Mouse (Mus musculus) stomach, postnatal 0 days (tissue): ENCODE measurements around the gene Fli1.

Experiments used
- CTCF ChIP-seq: IDR thresholded peaks from 2 replicates; pipeline ENCODE4 v1.5.1; 2016; ENCODE audit warnings: antibody characterized with exemption, low read depth, mild to moderate bottlenecking, moderate library complexity
- EP300 ChIP-seq: optimal IDR thresholded peaks from 2 replicates; pipeline ENCODE3; 2016; ENCODE audit warnings: antibody characterized with exemption

DNA sequence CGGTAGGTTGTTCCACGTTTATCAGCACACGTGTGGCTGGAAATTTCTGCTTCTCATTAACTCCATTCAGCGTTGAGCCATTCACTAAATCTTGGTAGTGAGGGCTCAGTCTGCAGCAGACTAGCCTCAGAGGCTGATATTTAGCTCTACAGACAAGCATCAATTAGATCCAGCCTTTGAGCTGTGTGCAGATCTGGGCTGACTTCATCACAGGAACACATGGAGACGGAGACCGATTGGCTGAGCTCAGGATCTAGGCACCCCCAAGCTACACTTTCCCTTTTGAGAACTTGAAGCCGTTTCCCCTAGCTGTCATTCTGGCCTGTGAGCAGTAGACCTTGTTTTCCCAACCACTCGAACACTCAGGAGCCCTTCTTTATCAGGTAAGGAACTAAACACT is 34.5 kb downstream of the Fli1 start:
- TF ChIP-seq CTCF (no peak), EP300 (no peak)
